ENCODE assay signal across 17 mouse cellular contexts in genomic region chr19:24646162-24646829, GRCm38 (mm10). TPM values are rescaled to one million over a fixed set of nuclear protein-coding genes. Genes with fewer than 3 reads are reported as not detected.
DNase-seq lines count a peak whose midpoint lies in the region; ATAC-seq and TF ChIP-seq lines count a peak whose summit lies in the region.
"Had no signal": no experiment of that assay in that cellular context is flagged by ENCODE, and none has a peak within 500 bp of the region (broad histone marks: within the 10 kb centered on the region; RNA-seq: fewer than 3 reads in every experiment).

No protein-coding gene starts in this region.

- TF ChIP-seq CTCF in lung, adult 2 months (IDR thresholded peaks at IDR 0.05; ENCODE audit: insufficient read depth, low read length): no peak

- no peaks in the 10 kb centered on the region for H3K4me1 ChIP-seq in lung, adult 2 months (ENCODE audit: control insufficient read depth, insufficient read depth, low read length)
- H3K4me1 ChIP-seq: megakaryocyte, embryonic 14.5 days; stomach, embryonic 15.5 days had no signal

- DNase-seq in lung, postnatal 36 days: peak; percentile 26
- no peak for DNase-seq in lung, adult 2 months
- DNase-seq in c-Kit-positive CD71-negative TER-119-negative erythroid progenitor cells, embryonic 14.5 days (ENCODE audit: low read depth): peak; percentile 8
- peak; percentile 40 to 79 for DNase-seq in natural killer cell, adult 2 months (ENCODE audit: low spot score in 2 of 2)
- no peak for DNase-seq in frontal cortex, adult 2 months (ENCODE audit: extremely low spot score in 1 of 2, low spot score in 1 of 2)
- no peak for DNase-seq in cerebellum, adult 11 months
- DNase-seq: adrenal gland, postnatal 36 days; cerebellum, adult 18-20 months; heart, postnatal 4 days; kidney, postnatal 14 days; layer of hippocampus, adult 9-11 months; left cerebral cortex, postnatal 4 days had no signal

- no peak overlapping the region for H3K4me3 ChIP-seq in lung, adult 2 months (replicated peaks; ENCODE audit: extremely low read depth, low read depth, low read length)
- H3K4me3 ChIP-seq: forebrain, embryonic 10.5 days; intestine, embryonic 15.5 days; megakaryocyte, embryonic 14.5 days; stomach, embryonic 15.5 days had no signal

- ATAC-seq in granulocyte monocyte progenitor cell, adult 5-6 weeks (replicated peaks; ENCODE audit: poor library complexity, severe bottlenecking): no peak
- ATAC-seq: intestine, embryonic 15.5 days had no signal

- TF ChIP-seq POLR2A in lung, adult 2 months (IDR thresholded peaks at IDR 0.05; ENCODE audit: borderline replicate concordance, extremely low read depth, low read depth, low read length): no peak

- 68% methylated on average over 8 of the region's 8 CpGs for WGBS in lung, adult 2 months

RNA-seq across cellular contexts. Expression of gene Tmem252, which starts 27.5 kb away (rescaled TPM):
- polyA plus RNA-seq in lung, adult 2 months (2012; rRNA removed): 1.0 and 2.0 TPM in 2 replicates
- 0.34 and 0.44 TPM in 2 replicates for polyA plus RNA-seq in frontal cortex, adult 2 months (2012; rRNA removed)
- total RNA-seq in granulocyte monocyte progenitor cell, adult 5-6 weeks (2014; fragmentation: Nextera tagmentation): not detected in 2 replicates
- total RNA-seq in granulocyte monocyte progenitor cell, adult 5-6 weeks (2017): not detected in 2 replicates

Comparison
In these comparisons a context has a peak if more than half of its experiments do, and no peak if none do; other contexts are left out.
1. DNase-seq: peak in lung, postnatal 36 days (single experiment), c-Kit-positive CD71-negative TER-119-negative erythroid progenitor cells, embryonic 14.5 days (single experiment) and natural killer cell, adult 2 months (2 of 2); none in lung, adult 2 months (single experiment), frontal cortex, adult 2 months (0 of 2) and cerebellum, adult 11 months (single experiment).